Mouse (Mus musculus) lung, embryonic 16.5 days (tissue): Measurements from ENCODE around the gene Slc25a54. TPM values are rescaled to one million over a fixed set of nuclear protein-coding genes. Genes with fewer than 3 reads are reported as not detected.

Experiments
- microRNA-seq: library from miRNA; unstranded; fragments of <30 nt; microRNA quantifications from one replicate; pipeline ENCODE4, GENCODE M21; 2016
- polyA plus RNA-seq: library from polyadenylated mRNA; unstranded; fragments of >200 nt; fragmentation: Nextera tagmentation; extraction: Ambion mirVana; gene quantifications from 2 replicates; pipeline ENCODE4 v1.2.1, GENCODE M21; 2015

The Slc25a54 gene
- polyA plus RNA-seq, 1 experiment from 2014 or later = not detected

Small RNA genes lying within 50 kb of the gene (microRNA-seq; reads per million reads assigned to microRNA genes)
- not detected for gene Gm44384

Other genes starting within 250 kb of the Slc25a54 start
- 50.7 and 51.5 TPM in 2 replicates for gene Stxbp3, start 239.9 kb upstream of the Slc25a54 start, polyA plus RNA-seq
- gene Fndc7, start 190.5 kb upstream of the Slc25a54 start, polyA plus RNA-seq = 0.82 and 1.1 TPM in 2 replicates
- gene Prpf38b, start 168.7 kb upstream of the Slc25a54 start, polyA plus RNA-seq = 67.8 and 69.6 TPM in 2 replicates
- 0.33 and 0.43 TPM in 2 replicates for gene Henmt1, start 140.6 kb upstream of the Slc25a54 start, polyA plus RNA-seq
- gene Gm9857, start 140.0 kb upstream of the Slc25a54 start, polyA plus RNA-seq = not detected in 2 replicates
- 5.5 and 6.0 TPM in 2 replicates for gene Fam102b, start 52.9 kb upstream of the Slc25a54 start, polyA plus RNA-seq
- 29.3 and 30.7 TPM in 2 replicates for gene Slc25a24, start 42.7 kb downstream of the Slc25a54 start, polyA plus RNA-seq